Mouse (Mus musculus): Measurements from ENCODE around the gene Rras2. TPM values are rescaled to one million over a fixed set of nuclear protein-coding genes. Genes with fewer than 3 reads are reported as not detected.
A peak's percentile ranks its signal among the peaks of the same experiment; 100 is the strongest.

Rras2 gene
- polyA plus RNA-seq, 1 experiment from 2014 or later = 21.2 TPM

DNA sequence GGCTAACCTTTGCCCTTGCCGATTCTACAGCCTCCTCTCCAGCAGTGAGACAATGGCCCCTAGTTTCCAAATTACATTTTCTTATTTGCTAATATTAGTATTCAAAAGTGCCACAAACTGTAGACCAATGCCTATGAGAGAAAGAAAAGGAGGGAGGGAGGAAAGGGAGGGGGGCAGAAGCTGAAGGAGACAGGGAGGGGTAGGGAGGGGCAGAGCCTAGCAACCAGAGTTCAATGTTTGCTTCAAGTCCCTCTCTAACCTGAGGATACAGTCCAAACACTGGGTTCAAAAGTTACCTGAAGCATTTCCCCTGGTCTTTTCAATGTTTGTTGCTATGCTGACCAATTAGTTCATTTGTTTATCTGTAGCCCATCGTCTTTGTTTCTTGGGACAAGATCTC, 7.1 kb downstream of the Rras2 start:
- ATAC-seq (ENCODE audit: insufficient number of reproducible peaks, insufficient read depth, low FRiP score, low TSS enrichment, low read depth) = no peak

DNA sequence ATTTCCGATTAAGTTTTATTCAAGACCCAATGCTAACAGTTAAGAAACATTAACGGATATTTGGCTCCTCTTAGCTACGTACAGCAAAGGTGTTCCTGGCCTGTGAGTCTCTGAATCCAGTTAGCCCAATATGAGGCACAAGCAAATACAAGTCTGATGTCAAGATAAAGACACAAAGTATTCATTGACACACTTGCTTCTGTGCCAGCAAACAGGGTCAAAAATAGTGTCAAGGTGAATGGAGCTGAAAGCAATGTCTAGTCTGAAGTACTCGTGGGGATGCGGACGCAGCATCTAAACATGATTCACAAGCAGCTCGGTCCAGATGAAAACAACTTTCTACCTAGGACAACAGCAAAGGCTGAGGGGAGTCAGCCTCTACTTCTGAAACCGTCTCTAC, 11.7 kb downstream of the Rras2 start:
- H3K4me1 ChIP-seq = 0 out of 2 replicates have a peak, but pooled peaks cover 3% of the 10 kb centered on the region
- no peak for ATAC-seq (ENCODE audit: insufficient number of reproducible peaks, insufficient read depth, low FRiP score, low TSS enrichment, low read depth)
- no peaks in the 10 kb centered on the region for H3K9me3 ChIP-seq
- no peak overlapping the region for H3K4me3 ChIP-seq
- WGBS = 88% methylated on average over 8 of the region's 8 CpGs
- no peaks in the 10 kb centered on the region for H3K36me3 ChIP-seq
- no peaks in the 10 kb centered on the region for H3K27me3 ChIP-seq
- no peak overlapping the region for H3K9ac ChIP-seq
- no peak overlapping the region for H3K4me2 ChIP-seq
- H3K27ac ChIP-seq = no peak overlapping the region

More for the DNA sequence above, 7.1 kb downstream of the Rras2 start:
- no peak overlapping the region for H3K4me2 ChIP-seq
- H3K9ac ChIP-seq = no peak overlapping the region
- H3K27ac ChIP-seq = no peak overlapping the region
- no peaks in the 10 kb centered on the region for H3K36me3 ChIP-seq
- no peak overlapping the region for H3K4me3 ChIP-seq
- WGBS = 90% methylated on average over 2 of the region's 2 CpGs
- H3K4me1 ChIP-seq = no peaks in the 10 kb centered on the region
- H3K9me3 ChIP-seq = no peaks in the 10 kb centered on the region
- H3K27me3 ChIP-seq = no peaks in the 10 kb centered on the region

DNA sequence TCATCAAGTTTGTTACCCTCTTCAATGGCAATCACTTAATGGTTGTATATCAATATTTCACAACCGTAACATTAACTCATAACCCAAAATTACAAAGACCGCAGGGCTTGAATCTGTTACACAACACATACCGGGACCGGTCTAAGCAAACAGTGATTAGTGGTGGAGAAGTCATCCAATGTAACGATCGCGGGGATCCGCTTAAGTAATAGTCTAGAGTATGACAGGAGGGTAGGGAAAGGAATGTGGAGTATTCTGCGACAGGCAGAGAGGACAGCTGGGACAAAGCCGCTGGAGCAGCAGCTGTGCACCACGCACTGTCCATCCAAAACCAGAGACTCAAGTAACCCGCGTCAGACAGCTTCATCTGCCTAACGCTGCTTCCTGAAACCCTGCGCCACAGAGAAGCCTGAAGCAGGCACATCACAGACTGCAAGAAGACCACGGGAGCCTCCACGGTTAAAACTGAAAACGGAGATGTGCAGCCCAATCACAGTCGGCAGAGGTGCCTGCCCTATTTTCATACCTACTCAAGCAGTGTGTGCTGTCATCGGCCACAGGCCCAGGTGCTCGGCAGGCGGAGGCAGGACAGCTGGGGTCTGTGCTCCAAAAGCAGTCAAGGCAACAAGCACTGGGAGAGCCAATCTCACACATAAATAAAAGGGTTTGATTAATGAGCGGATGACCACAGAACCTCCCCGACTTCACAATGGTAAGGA, 13.8 kb downstream of the Rras2 start:
- Histone ChIP-seq H3K9me3 (no peaks in the 10 kb centered on the region), H3K4me2 (no peak overlapping the region), H3K9ac (no peak overlapping the region), H3K27me3 (no peaks in the 10 kb centered on the region), H3K27ac (no peak overlapping the region), H3K4me3 (no peak overlapping the region), H3K4me1 (0 out of 2 replicates have a peak, but pooled peaks cover 3% of the 10 kb centered on the region), H3K36me3 (no peaks in the 10 kb centered on the region)
- WGBS = 82% methylated on average over 24 of the region's 24 CpGs
- ATAC-seq (ENCODE audit: insufficient number of reproducible peaks, insufficient read depth, low FRiP score, low TSS enrichment, low read depth) = no peak

DNA sequence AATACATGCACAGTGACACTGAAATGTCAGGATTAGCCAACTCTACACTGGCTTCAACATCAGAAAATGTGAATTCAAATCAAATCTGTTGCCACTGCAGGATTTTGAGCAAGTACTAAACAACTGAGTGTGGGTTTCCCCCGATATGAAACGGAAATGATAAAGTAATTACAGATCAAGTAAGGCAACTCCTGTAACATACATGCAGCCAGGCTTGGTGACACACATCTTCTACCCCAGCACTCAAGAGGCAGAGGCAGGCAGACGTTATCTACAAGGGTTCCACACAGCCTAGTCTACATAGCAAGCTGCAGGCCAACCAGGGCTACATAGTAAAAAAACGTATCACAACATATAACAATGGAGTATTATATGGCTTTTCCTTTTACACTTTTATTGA, 14.4 kb downstream of the Rras2 start:
- no peak overlapping the region for H3K27ac ChIP-seq
- no peaks in the 10 kb centered on the region for H3K27me3 ChIP-seq
- H3K9me3 ChIP-seq = no peaks in the 10 kb centered on the region
- WGBS = 87% methylated on average over 4 of the region's 4 CpGs
- H3K4me2 ChIP-seq = no peak overlapping the region
- no peaks in the 10 kb centered on the region for H3K36me3 ChIP-seq
- no peak overlapping the region for H3K4me3 ChIP-seq
- H3K9ac ChIP-seq = no peak overlapping the region
- ATAC-seq (ENCODE audit: insufficient number of reproducible peaks, insufficient read depth, low FRiP score, low TSS enrichment, low read depth) = no peak
- H3K4me1 ChIP-seq = 0 out of 2 replicates have a peak, but pooled peaks cover 3% of the 10 kb centered on the region

DNA sequence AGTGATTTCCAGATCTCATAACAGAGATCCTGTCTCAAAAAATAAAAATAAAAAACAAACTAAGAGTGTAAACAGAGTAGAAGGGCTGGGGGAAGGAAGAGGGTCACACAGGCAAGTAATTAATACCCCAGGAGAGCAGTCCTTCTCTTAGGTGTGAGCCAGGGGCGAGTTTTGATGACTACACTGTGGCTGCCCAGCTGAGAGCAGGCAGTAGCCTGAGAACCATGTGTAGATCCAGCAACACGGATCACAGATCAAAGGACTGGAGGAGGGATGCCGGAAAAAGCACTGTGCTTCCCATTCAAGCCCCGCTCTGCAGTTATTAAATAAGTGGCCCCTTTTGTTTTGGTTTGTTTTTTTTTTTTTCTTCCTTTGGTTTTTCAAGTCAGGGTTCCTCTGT, 15.0 kb downstream of the Rras2 start:
- Histone ChIP-seq H3K4me2 (no peak overlapping the region), H3K36me3 (no peaks in the 10 kb centered on the region), H3K4me3 (no peak overlapping the region), H3K9ac (no peak overlapping the region), H3K27ac (no peak overlapping the region), H3K9me3 (no peaks in the 10 kb centered on the region), H3K27me3 (no peaks in the 10 kb centered on the region), H3K4me1 (0 out of 2 replicates have a peak, but pooled peaks cover 3% of the 10 kb centered on the region)
- WGBS = 41% methylated on average over 4 of the region's 4 CpGs
- ATAC-seq (ENCODE audit: insufficient number of reproducible peaks, insufficient read depth, low FRiP score, low TSS enrichment, low read depth) = no peak

DNA sequence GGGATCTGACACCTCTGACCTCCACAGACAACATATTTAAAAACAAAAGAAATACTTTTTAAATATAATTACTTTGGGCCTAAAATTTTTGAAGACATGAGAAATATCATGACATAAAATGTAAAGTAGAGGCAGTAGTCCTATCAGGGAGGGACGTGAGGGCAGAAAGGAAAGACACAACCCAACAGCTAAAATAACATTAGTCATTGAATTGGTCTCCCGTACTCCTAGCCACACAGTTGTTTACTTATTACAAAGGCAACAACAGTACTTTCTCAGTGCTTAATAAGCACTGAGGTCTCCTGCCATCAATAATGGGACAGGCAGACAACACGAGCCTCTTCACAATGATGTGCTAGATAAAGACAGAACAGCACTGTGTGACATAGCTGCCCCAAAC, 16.2 kb downstream of the Rras2 start:
- 72% methylated on average over 3 of the region's 3 CpGs for WGBS

DNA sequence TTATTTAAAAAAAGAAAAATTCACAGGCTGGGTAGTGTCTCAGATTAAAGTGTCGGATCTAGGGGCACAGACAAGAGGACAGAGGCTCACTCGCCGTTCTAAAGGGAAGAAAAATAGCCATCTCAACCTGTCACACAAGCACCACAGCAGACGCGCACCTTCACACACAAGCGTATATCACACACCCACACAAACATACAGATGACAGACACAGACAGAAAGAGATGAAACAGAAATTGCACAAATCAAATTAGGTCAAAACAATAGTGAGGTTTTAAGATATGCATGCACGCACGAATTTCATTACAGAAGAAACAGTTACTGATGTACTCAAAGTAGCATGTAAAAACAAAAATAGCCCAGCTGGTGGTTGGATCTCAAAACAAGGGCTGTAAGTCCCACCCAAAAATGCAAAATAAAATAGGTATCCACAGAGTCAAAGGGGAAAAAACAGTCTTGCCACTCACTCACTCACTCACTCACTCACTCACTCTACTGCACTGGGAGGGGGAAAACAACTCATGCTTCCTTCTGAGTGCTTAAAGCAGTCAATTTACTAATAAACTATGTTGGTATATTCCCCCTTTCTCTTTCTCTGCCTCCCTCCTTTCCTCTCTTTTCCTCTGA, 23.9 kb downstream of the Rras2 start:
- no peak overlapping the region for H3K27ac ChIP-seq
- 84% methylated on average over 8 of the region's 8 CpGs for WGBS
- H3K4me3 ChIP-seq = no peak overlapping the region
- no peaks in the 10 kb centered on the region for H3K27me3 ChIP-seq
- H3K9me3 ChIP-seq = no peaks in the 10 kb centered on the region
- no peak for ATAC-seq (ENCODE audit: insufficient number of reproducible peaks, insufficient read depth, low FRiP score, low TSS enrichment, low read depth)
- H3K9ac ChIP-seq = no peak overlapping the region
- no peak overlapping the region for H3K4me2 ChIP-seq
- H3K4me1 ChIP-seq = peaks cover 12% of the 10 kb centered on the region
- H3K36me3 ChIP-seq = no peaks in the 10 kb centered on the region

More for the DNA sequence above, 16.2 kb downstream of the Rras2 start:
- H3K4me2 ChIP-seq = no peak overlapping the region
- H3K27me3 ChIP-seq = no peaks in the 10 kb centered on the region
- H3K4me3 ChIP-seq = no peak overlapping the region
- H3K27ac ChIP-seq = no peak overlapping the region
- ATAC-seq (ENCODE audit: insufficient number of reproducible peaks, insufficient read depth, low FRiP score, low TSS enrichment, low read depth) = no peak
- 0 out of 2 replicates have a peak, but pooled peaks cover 3% of the 10 kb centered on the region for H3K4me1 ChIP-seq
- H3K9ac ChIP-seq = no peak overlapping the region
- no peaks in the 10 kb centered on the region for H3K36me3 ChIP-seq
- no peaks in the 10 kb centered on the region for H3K9me3 ChIP-seq

DNA sequence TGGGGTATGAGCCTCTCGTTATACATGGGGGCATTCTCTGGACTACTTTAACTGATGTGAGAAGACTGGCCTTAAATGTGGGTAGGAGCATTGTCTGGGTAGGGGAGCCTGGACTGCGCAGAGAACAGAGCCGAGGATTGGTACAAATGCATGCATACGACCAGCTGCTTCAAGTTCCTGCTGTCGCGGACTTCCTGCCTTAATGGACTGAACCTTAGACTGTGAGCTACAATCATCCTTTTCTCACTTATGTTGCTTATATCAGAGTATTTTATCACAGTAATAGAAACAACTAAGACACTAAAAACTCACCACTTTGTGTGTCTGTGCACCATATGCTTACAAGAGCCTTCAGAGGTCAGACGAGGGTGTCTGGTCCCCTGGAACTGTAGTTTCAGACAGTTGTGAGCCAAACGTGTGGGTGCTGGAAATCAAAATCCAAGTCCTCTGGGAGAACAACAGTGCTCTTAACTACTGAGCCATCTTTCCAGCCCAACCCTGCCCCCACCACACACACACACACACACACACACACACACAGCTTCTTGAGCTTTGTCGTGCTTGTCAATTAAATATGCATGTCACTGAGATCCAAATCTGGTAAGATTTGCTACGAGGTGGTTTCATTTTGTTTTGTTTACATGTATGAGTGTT, 26.6 kb downstream of the Rras2 start:
- Histone ChIP-seq H3K4me1 (peaks cover 28% of the 10 kb centered on the region), H3K4me3 (no peak overlapping the region), H3K36me3 (no peaks in the 10 kb centered on the region), H3K4me2 (no peak overlapping the region), H3K27me3 (no peaks in the 10 kb centered on the region), H3K27ac (no peak overlapping the region), H3K9me3 (no peaks in the 10 kb centered on the region), H3K9ac (no peak overlapping the region)
- no peak for ATAC-seq (ENCODE audit: insufficient number of reproducible peaks, insufficient read depth, low FRiP score, low TSS enrichment, low read depth)
- 70% methylated on average over 10 of the region's 10 CpGs for WGBS

DNA sequence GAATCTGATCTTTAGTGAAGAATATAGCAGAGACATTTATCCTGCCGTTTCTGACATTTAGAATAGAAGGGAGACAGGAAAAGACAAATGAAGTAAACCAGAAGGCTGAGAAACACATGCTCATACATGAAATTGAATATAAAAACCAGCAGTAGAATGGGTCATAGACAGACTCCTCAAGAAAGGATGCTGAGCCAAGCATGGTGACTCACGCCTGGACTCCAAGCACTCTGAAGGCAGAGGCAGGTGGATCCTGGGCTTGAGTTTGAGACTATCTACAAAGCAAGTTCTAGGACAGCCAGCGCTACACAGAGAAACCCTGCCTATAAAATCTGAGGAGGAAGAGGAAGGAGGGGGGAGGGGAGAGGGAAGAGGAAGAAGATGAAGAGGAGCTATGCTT, 27.4 kb downstream of the Rras2 start:
- Histone ChIP-seq H3K4me1 (peaks cover 28% of the 10 kb centered on the region), H3K36me3 (no peaks in the 10 kb centered on the region), H3K4me2 (no peak overlapping the region), H3K9ac (no peak overlapping the region), H3K27me3 (no peaks in the 10 kb centered on the region), H3K27ac (no peak overlapping the region), H3K9me3 (no peaks in the 10 kb centered on the region), H3K4me3 (no peak overlapping the region)
- no peak for ATAC-seq (ENCODE audit: insufficient number of reproducible peaks, insufficient read depth, low FRiP score, low TSS enrichment, low read depth)
- WGBS = 80% methylated on average over 3 of the region's 3 CpGs

DNA sequence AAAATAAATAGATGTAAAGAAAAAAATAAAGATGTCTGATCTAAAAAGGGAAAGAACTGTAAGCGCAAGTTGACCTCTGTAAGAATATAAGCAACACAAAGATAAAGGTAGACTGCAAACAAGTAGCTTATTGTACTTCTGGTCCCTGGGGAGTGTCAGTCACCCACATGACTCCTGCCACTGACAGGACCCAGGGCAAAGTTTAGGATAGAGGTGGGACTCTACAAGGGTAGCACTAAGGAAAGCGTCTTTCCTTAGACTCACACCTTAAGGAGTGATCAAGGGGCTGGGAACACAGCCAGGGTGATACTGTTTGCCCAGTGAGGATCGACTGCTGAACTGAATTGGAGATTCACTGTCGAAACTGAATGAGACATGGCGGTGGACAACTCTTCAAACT, 28.7 kb downstream of the Rras2 start:
- H3K27ac ChIP-seq = no peak overlapping the region
- H3K4me2 ChIP-seq = no peak overlapping the region
- H3K4me3 ChIP-seq = no peak overlapping the region
- ATAC-seq (ENCODE audit: insufficient number of reproducible peaks, insufficient read depth, low FRiP score, low TSS enrichment, low read depth) = no peak
- H3K36me3 ChIP-seq = no peaks in the 10 kb centered on the region
- no peaks in the 10 kb centered on the region for H3K27me3 ChIP-seq
- no peaks in the 10 kb centered on the region for H3K9me3 ChIP-seq
- no peak overlapping the region for H3K9ac ChIP-seq
- 70% methylated on average over 5 of the region's 5 CpGs for WGBS
- H3K4me1 ChIP-seq = peaks cover 26% of the 10 kb centered on the region

DNA sequence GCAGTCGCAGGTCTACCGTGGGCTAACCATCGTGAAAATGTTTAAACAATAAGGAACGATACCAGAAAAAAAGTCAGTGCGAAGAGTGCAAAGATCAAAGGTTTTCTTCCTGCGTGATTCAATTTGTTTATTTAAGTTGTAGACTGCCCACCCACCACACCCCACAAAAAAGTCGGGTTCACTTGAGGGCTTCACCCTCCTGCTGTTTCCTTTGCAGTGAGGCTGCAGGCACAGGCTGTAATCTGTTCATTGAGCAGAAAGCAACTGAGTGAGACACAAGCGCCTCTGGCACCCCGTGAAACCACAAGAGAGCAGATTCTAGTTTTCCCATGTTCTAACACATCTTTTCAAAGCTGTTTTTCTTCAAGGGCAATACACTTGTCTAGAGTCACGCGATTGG, 29.6 kb downstream of the Rras2 start:
- Histone ChIP-seq H3K4me1 (peaks cover 26% of the 10 kb centered on the region), H3K4me3 (no peak overlapping the region), H3K9ac (no peak overlapping the region), H3K9me3 (no peaks in the 10 kb centered on the region), H3K27me3 (no peaks in the 10 kb centered on the region), H3K36me3 (no peaks in the 10 kb centered on the region), H3K4me2 (0 out of 2 replicates have a peak overlapping the region, but pooled peaks have one; percentile 2), H3K27ac (no peak overlapping the region)
- 27% methylated on average over 11 of the region's 11 CpGs for WGBS
- ATAC-seq (ENCODE audit: insufficient number of reproducible peaks, insufficient read depth, low FRiP score, low TSS enrichment, low read depth) = no peak

DNA sequence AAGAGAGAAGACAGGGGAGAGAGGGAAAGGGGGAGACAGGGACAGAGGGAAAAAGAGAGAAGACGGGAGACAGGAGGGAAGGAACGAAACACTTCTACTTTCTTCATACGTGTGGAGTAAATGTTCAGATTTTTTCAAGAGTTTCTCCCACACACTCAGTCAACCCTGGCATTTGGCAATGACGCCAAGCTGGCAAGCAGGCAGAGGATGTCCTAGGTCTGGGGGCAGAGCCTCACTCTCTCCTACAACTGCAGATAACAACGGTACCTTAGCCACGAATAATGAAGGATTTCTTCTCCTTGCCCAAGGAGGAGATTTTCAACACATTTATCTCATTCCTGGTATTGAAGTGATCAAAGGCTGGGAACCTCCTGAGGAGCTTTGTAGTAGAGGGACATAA, 30.2 kb downstream of the Rras2 start:
- no peak for ATAC-seq (ENCODE audit: insufficient number of reproducible peaks, insufficient read depth, low FRiP score, low TSS enrichment, low read depth)
- H3K27me3 ChIP-seq = no peaks in the 10 kb centered on the region
- H3K27ac ChIP-seq = no peak overlapping the region
- no peaks in the 10 kb centered on the region for H3K36me3 ChIP-seq
- H3K9me3 ChIP-seq = no peaks in the 10 kb centered on the region
- H3K4me3 ChIP-seq = no peak overlapping the region
- 51% methylated on average over 6 of the region's 6 CpGs for WGBS
- no peak overlapping the region for H3K4me2 ChIP-seq
- H3K4me1 ChIP-seq = peaks cover 27% of the 10 kb centered on the region
- H3K9ac ChIP-seq = no peak overlapping the region
